Mouse (Mus musculus) kidney, postnatal 14 days (tissue): ENCODE measurements around the gene Gm5458.
"Not testable (repeated sequence)": the region's sequence is repeated elsewhere in the genome, so short reads cannot be mapped to it uniquely, and the experiment has no call there.

ENCODE experiments used
- DNase-seq: peaks from one replicate; pipeline ENCODE4 v3.0.0; 2022; ENCODE audit warnings: mixed read lengths

Gene Gm5458

DNA sequence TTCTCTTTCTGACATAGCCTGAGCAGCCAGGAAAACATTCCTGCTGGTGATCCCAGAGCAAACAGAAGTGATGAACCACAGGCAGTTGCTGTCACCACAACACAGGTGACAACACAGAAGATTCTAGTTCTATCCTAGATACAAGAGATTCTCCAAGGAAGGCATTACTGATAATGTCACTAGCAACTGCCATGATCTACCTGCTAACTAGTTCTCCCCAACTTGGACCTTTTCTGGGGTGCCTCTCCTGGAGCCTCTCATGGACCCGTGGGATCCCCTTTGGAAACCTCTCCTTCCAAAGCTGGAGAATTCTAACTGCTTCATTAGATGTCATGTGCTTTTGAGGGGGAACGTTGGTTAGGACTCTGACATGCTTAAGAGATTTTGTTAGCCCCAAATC, at the start of gene Gm5458:
TSS of gene Gm5458 (minus strand) at position 101 of the 400 bp plus-strand sequence.
- DNase-seq = not testable (repeated sequence)

DNA sequence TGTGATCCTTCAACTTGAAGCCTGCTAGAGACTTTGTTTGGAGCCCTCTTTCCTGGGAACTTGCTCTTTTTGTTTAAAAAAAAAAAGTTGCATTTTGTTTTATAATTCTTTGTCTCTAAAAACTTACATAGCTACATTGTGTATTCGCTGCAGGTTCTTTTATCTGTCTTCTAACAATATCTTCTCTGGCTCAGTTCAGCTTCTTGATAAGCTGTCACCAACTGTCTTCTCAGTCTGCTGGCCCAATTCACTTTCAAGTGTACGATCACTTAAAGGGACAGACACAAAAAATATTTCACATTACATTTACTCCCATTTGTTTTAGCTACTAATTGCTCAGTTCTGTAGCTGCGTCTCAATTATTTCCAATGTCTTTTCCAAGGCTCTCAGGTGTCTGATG, 43.9 kb upstream of the Gm5458 start:
- DNase-seq = no peak

DNA sequence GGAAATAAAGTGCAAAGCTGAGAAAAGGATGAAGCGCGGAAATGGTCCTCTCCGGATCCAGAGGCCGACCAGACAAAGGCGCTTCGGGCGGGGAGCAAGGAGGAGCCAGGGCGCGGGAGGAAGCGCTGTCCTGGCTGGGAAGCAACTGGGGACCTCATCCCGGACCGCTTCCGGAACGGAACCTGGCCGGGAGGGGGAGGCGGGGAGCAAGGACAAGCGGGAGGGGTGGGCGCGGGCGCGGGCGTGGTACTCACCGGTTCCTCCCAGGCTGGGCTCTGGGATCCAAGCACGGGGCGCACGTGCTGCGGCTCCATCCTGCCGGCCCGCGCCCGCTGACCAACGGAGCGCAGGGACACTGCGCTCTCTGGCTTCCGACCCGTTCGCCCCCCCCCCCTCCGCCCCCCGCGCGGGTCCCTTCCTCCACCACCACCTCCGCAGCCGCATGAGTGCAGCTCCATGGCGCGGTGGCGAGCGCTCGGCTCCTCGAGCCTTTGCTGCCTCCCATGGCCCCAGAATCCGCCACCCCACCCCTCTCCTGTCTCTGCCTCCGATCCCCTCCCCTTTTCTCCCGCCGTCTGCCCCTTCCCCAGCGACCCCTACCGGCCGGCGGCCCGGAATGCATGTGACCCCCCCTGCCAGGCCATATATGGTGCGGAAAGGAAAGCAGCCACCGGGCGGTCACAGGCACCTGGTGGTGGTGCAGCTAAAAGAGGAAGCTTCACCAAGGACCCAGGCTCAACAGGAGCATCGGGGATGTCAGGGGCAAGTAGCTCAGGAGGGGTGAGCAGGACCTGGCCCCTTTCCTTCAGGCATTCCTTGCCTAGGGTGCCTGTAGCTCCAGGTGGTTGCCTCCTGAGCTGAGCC, 17.3 kb downstream of the Gm5458 start, which contains the start of gene Gm2237:
TSS of gene Gm2237 (minus strand) at position 332 of the 864 bp plus-strand sequence.
- DNase-seq = peak; percentile 57

DNA sequence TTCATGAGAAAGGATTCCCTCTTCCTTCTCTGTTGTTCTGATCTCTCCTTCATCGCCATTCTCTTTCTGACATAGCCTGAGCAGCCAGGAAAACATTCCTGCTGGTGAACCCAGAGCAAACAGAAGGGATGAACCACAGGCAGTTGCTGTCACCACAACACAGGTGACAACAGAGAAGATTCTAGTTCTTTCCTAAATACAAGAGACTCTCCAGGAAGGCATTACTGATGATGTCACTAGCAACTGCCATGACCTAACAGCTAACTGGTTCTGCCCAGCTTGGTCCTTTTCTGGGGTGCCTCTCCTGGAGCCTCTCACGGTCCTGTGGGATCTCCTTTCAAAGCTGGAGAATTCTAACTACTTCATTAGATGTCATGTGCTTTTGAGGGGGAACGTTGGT, 52.5 kb downstream of the Gm5458 start, which contains the start of gene Gm2244:
TSS of gene Gm2244 (minus strand) at position 101 of the 400 bp plus-strand sequence.
- DNase-seq = not testable (repeated sequence)
